Mouse (Mus musculus) forebrain, embryonic 10.5 days (tissue): ENCODE data around the gene Mapkap1. TPM values are rescaled to one million over a fixed set of nuclear protein-coding genes. Genes with fewer than 3 reads are reported as not detected.

Source experiments
- DNase-seq: peaks from one replicate; pipeline ENCODE4 v3.0.0-alpha.2; 2017; ENCODE audit warnings: low spot score; ENCODE audit errors: extremely low spot score
- H3K27ac ChIP-seq: fragments of 300-500 bp; sonication (generic); 2 replicates; pipeline ENCODE4 v1.5.1; 2016; ENCODE audit warnings: mild to moderate bottlenecking
- H3K27me3 ChIP-seq: fragments of 300-500 bp; sonication (generic); 2 replicates; pipeline ENCODE4 v1.6.1; 2016; ENCODE audit warnings: mild to moderate bottlenecking; ENCODE audit not compliant: poor library complexity, severe bottlenecking
- H3K36me3 ChIP-seq: fragments of 300-500 bp; sonication (generic); replicated peaks from 2 replicates; pipeline ENCODE4 v1.6.1; 2016; ENCODE audit warnings: mild to moderate bottlenecking, moderate library complexity
- H3K4me1 ChIP-seq: fragments of 300-500 bp; sonication (generic); 2 replicates; pipeline ENCODE4 v1.6.1; 2016
- H3K4me3 ChIP-seq: fragments of 300-500 bp; sonication (generic); 2 replicates; pipeline ENCODE4 v1.5.1; 2016; ENCODE audit warnings: mild to moderate bottlenecking, moderate library complexity
- H3K9me3 ChIP-seq: fragments of 300-500 bp; sonication (generic); 2 replicates; pipeline ENCODE4 v1.6.1; 2016; ENCODE audit warnings: mild to moderate bottlenecking, moderate library complexity
- WGBS: fragments of 180-500 bp; shearing (Covaris S2); methylation state at CpG from one replicate; pipeline ENCODE4 v1.1.7; 2016; 5-methylcytosine and 5-hydroxymethylcytosine counted together
- polyA plus RNA-seq: library from polyadenylated mRNA; unstranded; fragments of >200 nt; fragmentation: Nextera tagmentation; extraction: Ambion mirVana; gene quantifications from 2 replicates; pipeline ENCODE4 v1.2.1, GENCODE M21; 2016

Gene Mapkap1
- polyA plus RNA-seq, 1 experiment from 2014 or later: 84.2 TPM

DNA sequence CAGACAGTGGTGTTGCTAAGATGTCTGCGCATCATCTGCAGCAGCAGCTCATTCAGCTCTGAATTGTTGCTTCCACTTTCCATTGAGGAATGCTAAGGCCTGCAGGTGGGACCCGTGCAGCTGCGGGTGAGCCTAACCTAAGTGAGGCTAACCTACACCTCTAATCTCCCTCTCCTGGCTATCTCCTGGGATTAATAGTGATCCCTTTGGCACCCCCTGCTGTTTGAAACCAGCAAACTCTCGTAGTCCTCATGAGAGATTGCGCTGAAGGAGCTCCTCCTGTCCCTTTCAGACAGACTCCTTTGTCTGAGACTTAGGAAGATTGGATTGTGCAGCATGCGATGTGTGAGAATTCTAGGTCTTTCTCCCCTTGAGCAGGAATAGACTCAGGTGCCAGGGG is 113.0 kb downstream of the Mapkap1 start:
- WGBS: 27% methylated on average over 6 of the region's 6 CpGs
- no peak for DNase-seq
- Histone ChIP-seq H3K36me3 (no peaks in the 10 kb centered on the region), H3K27me3 (no peaks in the 10 kb centered on the region), H3K9me3 (no peaks in the 10 kb centered on the region), H3K4me1 (peaks cover 8% of the 10 kb centered on the region), H3K4me3 (no peak overlapping the region), H3K27ac (no peak overlapping the region)

DNA sequence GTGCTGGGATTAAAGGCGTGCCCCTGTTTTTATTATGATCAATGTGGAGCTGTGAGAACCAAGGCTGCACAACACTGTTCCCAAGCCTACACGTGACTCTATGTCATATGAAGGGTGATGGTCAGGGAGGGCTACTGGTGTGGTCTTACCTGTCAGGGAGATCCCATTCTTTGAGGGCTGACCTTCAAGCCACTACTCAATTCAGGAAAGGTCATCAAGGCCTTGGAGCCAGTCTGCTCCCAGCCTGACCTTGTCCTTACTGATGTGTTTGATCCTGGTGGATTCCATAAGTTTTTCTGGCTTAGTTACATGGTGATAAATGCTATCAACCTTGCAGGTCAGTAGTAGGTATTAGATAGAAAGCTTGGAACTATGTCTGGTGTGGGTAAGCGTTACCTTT is 114.8 kb downstream of the Mapkap1 start:
- H3K4me3 ChIP-seq: no peak overlapping the region
- no peak overlapping the region for H3K27ac ChIP-seq
- H3K36me3 ChIP-seq: no peaks in the 10 kb centered on the region
- H3K27me3 ChIP-seq: no peaks in the 10 kb centered on the region
- H3K9me3 ChIP-seq: no peaks in the 10 kb centered on the region
- H3K4me1 ChIP-seq: peaks cover 9% of the 10 kb centered on the region
- WGBS: 86% methylated on average over 3 of the region's 3 CpGs
- DNase-seq: no peak

DNA sequence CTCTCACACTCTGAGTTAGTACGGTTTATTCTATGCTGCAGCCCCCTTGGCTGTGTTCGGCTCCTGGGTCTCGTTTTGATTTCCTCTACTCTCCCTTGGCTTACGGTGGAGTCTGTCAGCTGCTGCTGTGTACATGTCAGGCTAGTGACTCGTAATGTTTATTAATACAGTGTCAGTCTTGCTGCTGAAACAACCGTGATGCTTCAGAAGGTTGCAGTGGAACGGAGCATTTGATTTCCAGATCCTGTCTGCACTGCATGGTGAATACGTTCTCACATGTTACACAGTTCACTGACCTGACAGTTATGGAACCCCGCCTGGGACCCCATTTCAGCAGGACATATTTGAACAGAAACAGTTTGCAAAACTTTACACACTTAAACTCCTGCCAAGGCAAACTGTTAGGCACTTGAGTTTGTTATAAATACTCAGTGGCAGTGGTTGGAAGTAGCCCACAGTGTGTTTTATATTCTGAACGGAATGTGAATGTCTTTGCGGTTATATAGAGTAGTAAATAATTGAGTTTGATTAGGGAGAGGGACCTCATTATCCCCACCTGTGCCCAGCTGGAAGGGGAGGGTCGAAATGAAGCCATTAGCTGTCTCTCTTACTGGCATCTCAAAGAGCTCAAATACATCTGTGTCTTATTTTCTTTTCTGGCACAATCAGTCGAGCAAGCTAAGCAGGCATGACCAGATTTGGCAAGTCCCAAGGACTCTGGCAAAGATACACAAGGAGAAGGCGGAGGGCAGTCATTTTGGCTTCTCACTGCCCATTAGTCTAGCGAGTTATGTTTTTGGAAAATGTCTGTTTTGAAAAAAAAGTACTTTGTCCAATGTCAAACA is 120.2 kb downstream of the Mapkap1 start:
- H3K4me3 ChIP-seq: no peak overlapping the region
- no peaks in the 10 kb centered on the region for H3K27me3 ChIP-seq
- H3K4me1 ChIP-seq: peaks cover 17% of the 10 kb centered on the region
- no peak overlapping the region for H3K27ac ChIP-seq
- H3K36me3 ChIP-seq: no peaks in the 10 kb centered on the region; the same call in 1 of the 2 replicates
- no peak for DNase-seq
- 78% methylated on average over 15 of the region's 15 CpGs for WGBS
- H3K9me3 ChIP-seq: no peaks in the 10 kb centered on the region

DNA sequence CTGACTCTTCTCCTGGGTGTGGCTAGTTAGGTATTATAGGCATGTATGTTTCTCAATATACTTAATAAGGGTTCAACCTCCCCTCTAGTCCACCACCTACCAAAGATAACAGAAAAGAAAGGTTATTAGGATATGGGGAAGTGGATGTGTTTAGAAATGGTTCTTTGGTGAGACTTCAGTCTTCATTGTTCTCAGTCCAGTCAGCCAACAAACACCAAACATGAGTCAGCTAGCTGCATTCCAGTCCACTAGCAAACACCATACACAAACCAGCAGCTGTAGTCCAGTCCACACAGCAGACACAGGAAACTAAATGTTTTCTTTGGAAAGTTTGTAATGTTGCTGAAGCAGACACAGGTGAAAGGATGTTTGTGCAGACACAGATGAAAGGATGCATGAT is 121.9 kb downstream of the Mapkap1 start:
- Histone ChIP-seq H3K4me3 (no peak overlapping the region), H3K4me1 (peaks cover 22% of the 10 kb centered on the region), H3K9me3 (no peaks in the 10 kb centered on the region), H3K36me3 (no peaks in the 10 kb centered on the region; the same call in 1 of the 2 replicates), H3K27me3 (no peaks in the 10 kb centered on the region), H3K27ac (no peak overlapping the region)
- DNase-seq: no peak

DNA sequence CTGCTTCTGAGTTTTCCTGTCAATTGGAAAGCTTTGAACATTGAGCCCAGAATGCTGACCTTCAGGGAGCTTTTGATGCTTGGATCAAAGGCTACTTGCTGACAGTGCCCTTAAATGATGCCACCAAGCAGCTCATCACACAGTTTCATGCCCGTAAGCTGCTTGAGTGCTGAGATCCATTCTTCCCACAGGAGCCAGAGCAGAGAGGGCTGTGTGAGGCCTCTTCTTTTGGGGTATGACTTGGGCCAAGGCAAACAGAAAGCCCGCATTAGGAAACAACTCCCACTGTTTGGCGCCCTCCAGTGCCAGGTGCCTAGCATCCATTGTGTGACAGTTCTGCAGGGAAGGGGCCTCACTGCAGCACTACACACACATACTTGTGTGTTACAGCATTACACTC is 123.5 kb downstream of the Mapkap1 start:
- 34% methylated on average over 3 of the region's 3 CpGs for WGBS
- Histone ChIP-seq H3K4me3 (no peak overlapping the region), H3K27me3 (no peaks in the 10 kb centered on the region), H3K36me3 (no peaks in the 10 kb centered on the region; the same call in 1 of the 2 replicates), H3K27ac (no peak overlapping the region), H3K9me3 (no peaks in the 10 kb centered on the region), H3K4me1 (peaks cover 29% of the 10 kb centered on the region)
- no peak for DNase-seq

DNA sequence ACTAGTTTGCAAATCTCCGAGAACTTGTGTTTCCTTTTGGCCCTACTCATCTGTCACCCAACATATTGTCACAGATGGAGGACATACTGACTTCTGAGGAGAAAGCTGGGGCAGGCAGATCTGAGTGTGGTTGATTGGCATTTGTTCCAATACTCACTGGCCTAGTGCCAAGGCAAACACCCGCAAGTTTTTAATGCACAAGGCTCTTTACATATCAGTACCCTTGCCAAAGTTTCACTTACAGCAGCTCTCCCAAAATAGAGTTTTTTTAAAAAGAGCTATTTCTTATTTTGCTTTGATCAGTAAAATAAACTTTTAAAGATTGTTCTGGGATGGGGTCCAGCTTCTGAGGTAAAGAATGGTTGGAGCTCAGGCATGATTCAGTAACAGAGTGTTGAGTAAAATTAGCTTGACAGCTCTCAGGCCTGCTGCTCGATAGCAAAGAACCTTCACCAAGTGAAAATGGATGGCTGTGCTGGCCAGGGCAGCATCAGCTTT is 125.3 kb downstream of the Mapkap1 start:
- Histone ChIP-seq H3K4me1 (peaks cover 29% of the 10 kb centered on the region), H3K27me3 (no peaks in the 10 kb centered on the region), H3K36me3 (no peaks in the 10 kb centered on the region; the same call in 1 of the 2 replicates), H3K4me3 (no peak overlapping the region), H3K9me3 (no peaks in the 10 kb centered on the region), H3K27ac (no peak overlapping the region)
- no peak for DNase-seq
- WGBS: 92% methylated on average over 3 of the region's 3 CpGs

DNA sequence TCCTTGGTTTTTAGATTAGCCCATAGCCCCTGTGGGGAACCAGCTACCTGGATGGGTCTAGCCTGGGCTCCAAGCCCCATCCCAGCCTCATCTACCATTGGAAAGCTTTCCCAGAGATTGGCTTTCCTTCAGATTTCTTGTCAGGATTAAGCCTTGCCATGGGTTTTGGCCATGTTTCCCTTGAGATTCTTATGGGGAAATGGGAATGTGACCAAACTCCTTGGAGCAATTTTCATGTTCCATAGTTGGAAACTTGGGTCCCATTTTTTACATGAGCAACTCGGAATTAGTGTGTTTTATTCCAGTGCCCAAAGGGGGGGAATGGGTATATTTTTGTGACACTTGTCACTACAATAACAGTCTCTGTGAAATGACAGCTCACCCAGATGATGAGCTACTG is 125.8 kb downstream of the Mapkap1 start:
- H3K27ac ChIP-seq: no peak overlapping the region
- WGBS: 94% methylated on average over 1 of the region's 1 CpGs

DNA sequence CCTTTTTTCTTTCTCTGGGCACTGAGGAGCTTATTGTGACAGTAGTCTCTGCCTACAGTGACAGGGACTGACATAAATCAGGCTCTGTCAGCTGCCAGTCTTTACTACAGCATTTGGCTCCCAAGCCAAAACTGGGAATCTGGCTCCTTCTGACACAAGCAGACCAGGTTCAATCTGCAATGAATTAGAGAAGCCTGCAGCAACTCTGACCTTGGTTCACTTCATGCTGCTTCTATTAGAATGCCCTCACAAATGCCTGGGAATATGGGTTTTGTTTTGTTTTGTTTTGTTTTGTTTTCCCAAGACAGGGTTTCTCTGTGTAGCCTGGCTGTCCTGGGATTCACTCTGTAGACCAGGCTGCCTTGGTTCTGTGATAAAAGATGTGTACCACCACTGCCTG is 126.7 kb downstream of the Mapkap1 start:
- peaks cover 26% of the 10 kb centered on the region for H3K4me1 ChIP-seq
- H3K27me3 ChIP-seq: no peaks in the 10 kb centered on the region
- no peaks in the 10 kb centered on the region; the same call in 1 of the 2 replicates for H3K36me3 ChIP-seq
- H3K4me3 ChIP-seq: no peak overlapping the region
- no peaks in the 10 kb centered on the region for H3K9me3 ChIP-seq
- 0 out of 2 replicates have a peak overlapping the region, but pooled peaks have one; percentile 20 for H3K27ac ChIP-seq
- DNase-seq: no peak

More for the DNA sequence above, 125.8 kb downstream of the Mapkap1 start:
- Histone ChIP-seq H3K27me3 (no peaks in the 10 kb centered on the region), H3K36me3 (no peaks in the 10 kb centered on the region; the same call in 1 of the 2 replicates), H3K9me3 (no peaks in the 10 kb centered on the region), H3K4me1 (peaks cover 26% of the 10 kb centered on the region), H3K4me3 (no peak overlapping the region)
- DNase-seq: no peak

DNA sequence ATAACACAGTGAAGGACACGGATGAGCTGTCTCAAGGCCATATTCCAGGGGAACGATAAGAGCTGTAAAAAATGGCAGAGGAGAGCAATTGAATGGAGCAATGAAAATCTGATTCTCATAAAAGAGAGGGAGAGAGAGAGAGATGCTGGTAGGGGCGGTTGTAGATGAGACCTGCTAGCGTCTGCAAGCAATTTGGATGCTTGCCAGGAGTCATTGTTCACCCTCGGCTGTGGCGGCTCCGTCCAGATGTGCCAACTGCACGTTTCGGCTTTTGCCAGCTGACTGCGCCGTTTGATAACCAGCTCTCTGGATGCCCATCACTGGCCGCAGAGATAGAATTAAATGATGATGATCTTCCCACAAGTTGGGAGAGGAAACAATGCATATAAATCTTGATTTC is 128.4 kb downstream of the Mapkap1 start:
- WGBS: 60% methylated on average over 12 of the region's 12 CpGs
- H3K4me1 ChIP-seq: peaks cover 23% of the 10 kb centered on the region
- no peaks in the 10 kb centered on the region for H3K27me3 ChIP-seq
- H3K27ac ChIP-seq: no peak overlapping the region
- no peaks in the 10 kb centered on the region for H3K36me3 ChIP-seq
- no peak overlapping the region for H3K4me3 ChIP-seq
- no peak for DNase-seq
- no peaks in the 10 kb centered on the region for H3K9me3 ChIP-seq

DNA sequence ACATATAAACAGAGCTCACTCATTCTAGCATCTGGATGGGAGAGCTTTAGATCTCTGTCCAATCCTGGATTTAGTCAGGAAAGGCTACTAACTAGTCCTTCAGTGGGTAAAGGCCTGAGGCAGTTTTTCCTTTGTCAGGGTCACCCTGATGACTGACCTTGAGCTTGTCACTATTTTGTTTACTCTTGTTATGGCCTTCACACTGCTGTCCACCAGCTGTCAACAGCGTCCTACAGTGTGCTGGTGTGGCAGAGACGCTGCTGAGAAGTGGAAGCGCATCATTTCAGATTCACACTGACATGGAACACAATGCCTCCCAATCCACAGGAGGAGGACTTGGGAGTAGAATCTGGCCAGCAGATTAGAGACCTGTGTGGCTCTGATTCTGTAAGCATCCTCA is 130.8 kb downstream of the Mapkap1 start:
- WGBS: 91% methylated on average over 3 of the region's 3 CpGs
- peaks cover 17% of the 10 kb centered on the region for H3K4me1 ChIP-seq
- no peak overlapping the region for H3K4me3 ChIP-seq
- no peaks in the 10 kb centered on the region for H3K27me3 ChIP-seq
- H3K36me3 ChIP-seq: no peaks in the 10 kb centered on the region
- H3K27ac ChIP-seq: no peak overlapping the region
- H3K9me3 ChIP-seq: no peaks in the 10 kb centered on the region
- DNase-seq: no peak

DNA sequence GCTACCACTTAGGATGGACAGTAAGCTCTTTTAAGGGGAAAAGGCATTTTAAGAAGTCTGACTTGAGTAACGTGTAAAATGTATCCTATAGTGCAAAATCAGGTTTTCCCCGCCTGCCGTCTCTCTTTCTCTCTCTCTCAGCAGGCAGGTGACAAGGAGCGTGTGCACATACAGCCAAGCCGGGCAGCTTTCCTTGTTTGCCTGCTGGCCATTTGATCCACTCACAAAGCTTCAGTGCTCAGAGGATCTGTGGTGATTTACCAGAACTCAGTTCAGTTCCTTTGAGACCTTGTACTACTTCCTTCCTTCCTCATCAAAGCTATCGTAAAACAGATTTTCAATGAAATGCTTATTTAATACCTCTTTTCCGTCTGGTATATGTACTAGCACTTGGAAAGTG is 137.0 kb downstream of the Mapkap1 start:
- 0 out of 2 replicates have a peak, but pooled peaks cover 4% of the 10 kb centered on the region for H3K36me3 ChIP-seq
- H3K27me3 ChIP-seq: no peaks in the 10 kb centered on the region
- no peaks in the 10 kb centered on the region for H3K9me3 ChIP-seq
- WGBS: 63% methylated on average over 7 of the region's 7 CpGs
- H3K4me1 ChIP-seq: peaks cover 15% of the 10 kb centered on the region
- no peak for DNase-seq
- H3K27ac ChIP-seq: no peak overlapping the region
- no peak overlapping the region for H3K4me3 ChIP-seq

DNA sequence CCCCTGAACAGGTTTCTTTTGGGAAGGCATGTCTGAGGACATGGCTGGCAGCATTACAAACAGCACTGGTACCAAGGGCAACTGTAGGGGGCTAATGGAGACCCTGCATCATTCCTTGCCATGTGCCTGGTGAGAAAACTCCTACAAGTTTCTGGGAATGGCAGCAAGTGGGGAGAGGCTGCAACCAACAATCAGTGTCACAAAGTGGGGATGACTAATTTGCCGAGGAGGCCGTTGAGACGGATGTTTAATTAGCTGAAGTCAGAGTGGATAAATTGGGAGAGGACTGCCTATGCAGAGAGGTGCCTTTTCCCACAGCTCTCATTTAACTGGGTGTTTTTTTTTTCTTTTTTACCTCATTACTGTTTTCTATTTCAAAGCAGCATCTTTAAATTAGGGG is 137.4 kb downstream of the Mapkap1 start:
- Histone ChIP-seq H3K36me3 (0 out of 2 replicates have a peak, but pooled peaks cover 4% of the 10 kb centered on the region), H3K4me1 (peaks cover 15% of the 10 kb centered on the region), H3K4me3 (no peak overlapping the region), H3K27me3 (no peaks in the 10 kb centered on the region), H3K9me3 (no peaks in the 10 kb centered on the region), H3K27ac (no peak overlapping the region)
- no peak for DNase-seq
- WGBS: 50% methylated on average over 3 of the region's 3 CpGs

DNA sequence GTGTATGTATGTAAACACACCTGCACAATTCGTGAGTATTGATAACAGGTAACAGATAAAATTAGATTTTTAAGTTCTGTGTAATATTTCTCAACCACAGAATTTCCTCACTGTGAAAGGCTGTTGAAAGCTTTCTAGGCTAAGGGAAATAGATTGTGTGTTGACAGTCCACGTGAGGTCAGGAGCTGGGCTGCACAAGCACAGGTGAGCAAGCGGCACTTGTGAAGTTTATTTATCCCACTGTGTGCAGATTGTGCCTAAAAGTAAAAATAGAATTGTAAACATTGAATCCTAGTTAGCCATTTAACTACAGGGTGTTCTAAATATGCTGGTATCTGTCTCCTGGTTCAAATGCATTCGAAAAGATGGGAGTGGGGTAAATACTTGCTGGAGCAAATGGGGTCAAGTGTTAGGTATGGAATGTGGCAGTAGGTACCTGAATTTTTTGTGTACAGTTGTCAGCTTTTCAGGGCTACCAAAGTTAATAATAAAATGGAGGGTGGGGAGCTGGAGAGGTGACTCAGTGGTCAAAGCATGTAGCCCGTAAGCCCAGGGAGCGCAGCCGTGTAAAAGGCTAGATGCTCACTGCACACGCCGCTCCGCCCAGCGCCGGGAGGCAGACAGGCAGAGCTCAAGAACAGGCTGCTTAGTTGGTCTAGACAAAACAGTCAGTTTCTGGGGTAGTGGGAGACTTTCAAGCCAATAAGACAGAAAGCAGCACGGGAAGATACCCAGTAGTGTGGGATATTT is 138.2 kb downstream of the Mapkap1 start:
- no peaks in the 10 kb centered on the region for H3K9me3 ChIP-seq
- no peak for DNase-seq
- H3K4me3 ChIP-seq: no peak overlapping the region
- H3K36me3 ChIP-seq: 0 out of 2 replicates have a peak, but pooled peaks cover 4% of the 10 kb centered on the region
- no peaks in the 10 kb centered on the region for H3K27me3 ChIP-seq
- WGBS: 92% methylated on average over 13 of the region's 13 CpGs
- H3K4me1 ChIP-seq: peaks cover 22% of the 10 kb centered on the region
- no peak overlapping the region for H3K27ac ChIP-seq
